Mouse (Mus musculus) forebrain, embryonic 13.5 days (tissue): ENCODE measurements around the gene Jmjd1c. TPM values are rescaled to one million over a fixed set of nuclear protein-coding genes. Genes with fewer than 3 reads are reported as not detected.
A peak's percentile ranks its signal among the peaks of the same experiment; 100 is the strongest.

Experiments
- ATAC-seq: fragments of 200-750 bp; cut with Nextera tagmentation; 2 replicates; pipeline ENCODE4 v1.8.0; 2017
- H3K27ac ChIP-seq: fragments of 300-500 bp; sonication (generic); 2 replicates; pipeline ENCODE4 v1.5.1; 2015; ENCODE audit warnings: inconsistent platforms, mild to moderate bottlenecking, moderate library complexity
- H3K27me3 ChIP-seq: fragments of 300-500 bp; sonication (generic); 2 replicates; pipeline ENCODE4 v1.6.1; 2015; ENCODE audit warnings: mild to moderate bottlenecking, inconsistent platforms
- H3K36me3 ChIP-seq: fragments of 300-500 bp; sonication (generic); 2 replicates; pipeline ENCODE4 v1.6.1; 2015; ENCODE audit warnings: mild to moderate bottlenecking, inconsistent platforms; ENCODE audit not compliant: poor library complexity, severe bottlenecking
- H3K4me1 ChIP-seq: fragments of 300-500 bp; sonication (generic); 2 replicates; pipeline ENCODE4 v1.6.1; 2015; ENCODE audit warnings: inconsistent platforms
- H3K4me2 ChIP-seq: fragments of 300-500 bp; sonication (generic); 2 replicates; pipeline ENCODE4 v1.6.1; 2015; ENCODE audit warnings: inconsistent platforms, mild to moderate bottlenecking, moderate library complexity
- H3K4me3 ChIP-seq: fragments of 300-500 bp; sonication (generic); 2 replicates; pipeline ENCODE4 v1.5.1; 2015; ENCODE audit warnings: mild to moderate bottlenecking, inconsistent platforms
- H3K9ac ChIP-seq: fragments of 300-500 bp; sonication (generic); 2 replicates; pipeline ENCODE4 v1.6.1; 2015; ENCODE audit warnings: mild to moderate bottlenecking, inconsistent platforms
- H3K9me3 ChIP-seq: fragments of 300-500 bp; sonication (generic); replicated peaks from 2 replicates; pipeline ENCODE4 v1.6.1; 2016; ENCODE audit warnings: inconsistent platforms
- WGBS: fragments of 180-500 bp; shearing (Covaris S2); methylation state at CpG from one replicate; pipeline ENCODE4 v1.1.7; 2015; 5-methylcytosine and 5-hydroxymethylcytosine counted together
- polyA plus RNA-seq: library from polyadenylated mRNA; unstranded; fragments of >200 nt; fragmentation: Nextera tagmentation; extraction: Ambion mirVana; gene quantifications from 2 replicates; pipeline ENCODE4 v1.2.1, GENCODE M21; 2015

Gene Jmjd1c
- polyA plus RNA-seq, 1 experiment from 2014 or later: 49.6 TPM

- no peak overlapping the region for H3K9ac ChIP-seq
- no peak overlapping the region for H3K27ac ChIP-seq
- no peaks in the 10 kb centered on the region for H3K9me3 ChIP-seq
- no peak for ATAC-seq
- WGBS: 88% methylated on average over 7 of the region's 7 CpGs
- H3K4me3 ChIP-seq: no peak overlapping the region
- H3K36me3 ChIP-seq: peaks cover 50% of the 10 kb centered on the region
- H3K4me2 ChIP-seq: no peak overlapping the region
- no peaks in the 10 kb centered on the region for H3K27me3 ChIP-seq
- H3K4me1 ChIP-seq: no peaks in the 10 kb centered on the region; the same call in 1 of the 2 replicates
These were observed 130.2 kb downstream of the Jmjd1c start for GRCm38 (mm10) chr10:67226109-67226508.

GRCm38 (mm10) chr10:67226543-67226942 is 130.6 kb downstream of the Jmjd1c start:
- Histone ChIP-seq H3K4me3 (no peak overlapping the region), H3K27ac (no peak overlapping the region), H3K4me1 (no peaks in the 10 kb centered on the region), H3K4me2 (no peak overlapping the region), H3K36me3 (peaks cover 51% of the 10 kb centered on the region), H3K9ac (no peak overlapping the region), H3K9me3 (no peaks in the 10 kb centered on the region), H3K27me3 (no peaks in the 10 kb centered on the region)
- no peak for ATAC-seq
- 93% methylated on average over 14 of the region's 14 CpGs for WGBS

GRCm38 (mm10) chr10:67230439-67230838 is 134.5 kb downstream of the Jmjd1c start:
- no peak for ATAC-seq
- Histone ChIP-seq H3K4me1 (no peaks in the 10 kb centered on the region), H3K4me3 (no peak overlapping the region), H3K27me3 (no peaks in the 10 kb centered on the region), H3K9ac (no peak overlapping the region), H3K27ac (no peak overlapping the region), H3K36me3 (peaks cover 63% of the 10 kb centered on the region), H3K4me2 (no peak overlapping the region), H3K9me3 (no peaks in the 10 kb centered on the region)
- 93% methylated on average over 6 of the region's 6 CpGs for WGBS

GRCm38 (mm10) chr10:67247145-67247544 is 151.2 kb downstream of the Jmjd1c start:
- no peak overlapping the region for H3K4me2 ChIP-seq
- H3K36me3 ChIP-seq: peaks cover 66% of the 10 kb centered on the region
- no peaks in the 10 kb centered on the region for H3K4me1 ChIP-seq
- ATAC-seq: no peak
- no peaks in the 10 kb centered on the region for H3K27me3 ChIP-seq
- 91% methylated on average over 4 of the region's 4 CpGs for WGBS
- H3K27ac ChIP-seq: no peak overlapping the region
- H3K9me3 ChIP-seq: no peaks in the 10 kb centered on the region
- H3K9ac ChIP-seq: no peak overlapping the region
- no peak overlapping the region for H3K4me3 ChIP-seq

- Histone ChIP-seq H3K36me3 (peaks cover 66% of the 10 kb centered on the region), H3K4me3 (no peak overlapping the region), H3K9ac (no peak overlapping the region), H3K9me3 (no peaks in the 10 kb centered on the region), H3K4me1 (no peaks in the 10 kb centered on the region), H3K27ac (no peak overlapping the region), H3K27me3 (no peaks in the 10 kb centered on the region), H3K4me2 (no peak overlapping the region)
- ATAC-seq: no peak
- 86% methylated on average over 2 of the region's 2 CpGs for WGBS
These were observed 153.6 kb downstream of the Jmjd1c start for GRCm38 (mm10) chr10:67249486-67249885.

GRCm38 (mm10) chr10:67250846-67251245 is 154.9 kb downstream of the Jmjd1c start:
- ATAC-seq: no peak
- Histone ChIP-seq H3K4me3 (no peak overlapping the region), H3K27me3 (no peaks in the 10 kb centered on the region), H3K36me3 (peaks cover 65% of the 10 kb centered on the region), H3K9me3 (no peaks in the 10 kb centered on the region), H3K27ac (no peak overlapping the region), H3K4me2 (no peak overlapping the region), H3K4me1 (no peaks in the 10 kb centered on the region), H3K9ac (no peak overlapping the region)
- 94% methylated on average over 6 of the region's 6 CpGs for WGBS

GRCm38 (mm10) chr10:67252353-67252752 is 156.4 kb downstream of the Jmjd1c start:
- no peak for ATAC-seq
- WGBS: 90% methylated on average over 5 of the region's 5 CpGs

GRCm38 (mm10) chr10:67253115-67253514 is 157.2 kb downstream of the Jmjd1c start:
- H3K4me3 ChIP-seq: no peak overlapping the region
- WGBS: 96% methylated on average over 1 of the region's 1 CpGs
- H3K27me3 ChIP-seq: no peaks in the 10 kb centered on the region
- no peak overlapping the region for H3K9ac ChIP-seq
- no peaks in the 10 kb centered on the region for H3K9me3 ChIP-seq
- no peaks in the 10 kb centered on the region for H3K4me1 ChIP-seq
- no peak overlapping the region for H3K4me2 ChIP-seq
- peaks cover 67% of the 10 kb centered on the region for H3K36me3 ChIP-seq
- no peak overlapping the region for H3K27ac ChIP-seq
- no peak for ATAC-seq

More at GRCm38 (mm10) chr10:67252353-67252752, 156.4 kb downstream of the Jmjd1c start:
- Histone ChIP-seq H3K27me3 (no peaks in the 10 kb centered on the region), H3K9ac (no peak overlapping the region), H3K4me1 (no peaks in the 10 kb centered on the region), H3K27ac (no peak overlapping the region), H3K36me3 (peaks cover 63% of the 10 kb centered on the region), H3K4me3 (no peak overlapping the region), H3K4me2 (no peak overlapping the region), H3K9me3 (no peaks in the 10 kb centered on the region)

- Histone ChIP-seq H3K4me3 (no peak overlapping the region), H3K4me2 (no peak overlapping the region), H3K9ac (no peak overlapping the region), H3K9me3 (no peaks in the 10 kb centered on the region), H3K27ac (no peak overlapping the region), H3K36me3 (peaks cover 39% of the 10 kb centered on the region), H3K27me3 (no peaks in the 10 kb centered on the region), H3K4me1 (no peaks in the 10 kb centered on the region)
- WGBS: 61% methylated on average over 1 of the region's 1 CpGs
- ATAC-seq: peak; percentile 55; the same call in 1 of the 2 replicates
These were observed 168.9 kb downstream of the Jmjd1c start for GRCm38 (mm10) chr10:67264852-67265251.

GRCm38 (mm10) chr10:67275916-67276315 is 180.0 kb downstream of the Jmjd1c start:
- Histone ChIP-seq H3K4me3 (no peak overlapping the region), H3K27me3 (no peaks in the 10 kb centered on the region), H3K9ac (no peak overlapping the region), H3K9me3 (no peaks in the 10 kb centered on the region), H3K27ac (no peak overlapping the region), H3K4me2 (no peak overlapping the region), H3K36me3 (peaks cover 22% of the 10 kb centered on the region), H3K4me1 (no peaks in the 10 kb centered on the region)
- ATAC-seq: no peak

- Histone ChIP-seq H3K4me2 (no peak overlapping the region), H3K9me3 (no peaks in the 10 kb centered on the region), H3K9ac (no peak overlapping the region), H3K27ac (no peak overlapping the region), H3K4me1 (peaks cover 27% of the 10 kb centered on the region), H3K4me3 (no peak overlapping the region), H3K27me3 (no peaks in the 10 kb centered on the region), H3K36me3 (no peaks in the 10 kb centered on the region)
- 76% methylated on average over 8 of the region's 8 CpGs for WGBS
- no peak for ATAC-seq
These were observed 185.9 kb downstream of the Jmjd1c start for GRCm38 (mm10) chr10:67281852-67282251.

- no peaks in the 10 kb centered on the region for H3K36me3 ChIP-seq
- no peak overlapping the region for H3K27ac ChIP-seq
- no peak overlapping the region for H3K9ac ChIP-seq
- no peak overlapping the region for H3K4me2 ChIP-seq
- H3K4me3 ChIP-seq: no peak overlapping the region
- no peaks in the 10 kb centered on the region for H3K9me3 ChIP-seq
- WGBS: 85% methylated on average over 2 of the region's 2 CpGs
- no peaks in the 10 kb centered on the region for H3K27me3 ChIP-seq
- ATAC-seq: no peak
- peaks cover 27% of the 10 kb centered on the region for H3K4me1 ChIP-seq
These were observed 186.6 kb downstream of the Jmjd1c start for GRCm38 (mm10) chr10:67282531-67282930.

- H3K4me2 ChIP-seq: peak overlapping the region; percentile 72
- 85% methylated on average over 9 of the region's 9 CpGs for WGBS
- H3K27me3 ChIP-seq: no peaks in the 10 kb centered on the region
- peak overlapping the region; percentile 95; the same call in 1 of the 2 replicates for H3K9ac ChIP-seq
- H3K9me3 ChIP-seq: no peaks in the 10 kb centered on the region
- no peaks in the 10 kb centered on the region for H3K36me3 ChIP-seq
- H3K27ac ChIP-seq: no peak overlapping the region
- no peak for ATAC-seq
- H3K4me1 ChIP-seq: peaks cover 27% of the 10 kb centered on the region
- peak overlapping the region; percentile 7; the same call in 1 of the 2 replicates for H3K4me3 ChIP-seq
These were observed 187.6 kb downstream of the Jmjd1c start for GRCm38 (mm10) chr10:67283516-67283915.
